Mouse (Mus musculus) adrenal gland, adult 10 weeks (tissue): ENCODE measurements around the gene Scel. TPM values are rescaled to one million over a fixed set of nuclear protein-coding genes. Genes with fewer than 3 reads are reported as not detected.

Source experiments
- polyA plus RNA-seq: library from polyadenylated mRNA; stranded (reverse); fragments of 350-450 nt; fragmentation: Illumina TruSeq; extraction: RNeasy Lipid Tissue Mini Kit (QIAGEN cat#74804); gene quantifications from one replicate; pipeline ENCODE4 v1.2.3, GENCODE M21; 2014; ENCODE audit warnings: low read depth, low replicate concordance

Gene Scel
- polyA plus RNA-seq, result 0.70 TPM

GRCm38 (mm10) chr14:103512802-103513472 is at the start of gene Scel:
Gene Scel, plus strand, starts transcription at chr14:103513342.

GRCm38 (mm10) chr14:103649896-103650334 is 136.8 kb downstream of the Scel start, which contains the start of gene Slain1:
Gene Slain1, plus strand, starts transcription at chr14:103650228.

Other genes starting within 250 kb of the Scel start
- gene Mycbp2, start 166.5 kb upstream of the Scel start, polyA plus RNA-seq, result 75.1 TPM
- 2.5 TPM for gene Slain1, start 136.9 kb downstream of the Scel start, polyA plus RNA-seq